Mouse (Mus musculus) forebrain, postnatal 0 days (tissue): ENCODE measurements around the gene Igf1r. TPM values are rescaled to one million over a fixed set of nuclear protein-coding genes. Genes with fewer than 3 reads are reported as not detected.

Experiments
- ATAC-seq: fragments of 200-750 bp; cut with Nextera tagmentation; 2 replicates; pipeline ENCODE4 v1.8.0; 2017; ENCODE audit warnings: mild to moderate bottlenecking, moderate library complexity
- DNase-seq: peaks from one replicate; pipeline ENCODE4 v3.0.0-alpha.2; 2015
- H3K27ac ChIP-seq: fragments of 300-500 bp; sonication (generic); 2 replicates; pipeline ENCODE4 v1.5.1; 2014; ENCODE audit warnings: low read depth, mild to moderate bottlenecking, antibody characterized with exemption, low read length, moderate library complexity, mixed read lengths
- H3K27me3 ChIP-seq: fragments of 300-500 bp; sonication (generic); 2 replicates; pipeline ENCODE4 v1.6.1; 2014; ENCODE audit warnings: mild to moderate bottlenecking, low read length, mixed read lengths; ENCODE audit not compliant: insufficient read depth
- H3K36me3 ChIP-seq: fragments of 300-500 bp; sonication (generic); 2 replicates; pipeline ENCODE4 v1.6.1; 2014; ENCODE audit warnings: mild to moderate bottlenecking, moderate library complexity; ENCODE audit not compliant: insufficient read depth
- H3K4me1 ChIP-seq: fragments of 300-500 bp; sonication (generic); 2 replicates; pipeline ENCODE4 v1.6.1; 2014; ENCODE audit warnings: antibody characterized with exemption; ENCODE audit not compliant: insufficient read depth
- H3K4me2 ChIP-seq: fragments of 300-500 bp; sonication (generic); 2 replicates; pipeline ENCODE4 v1.6.1; 2014; ENCODE audit warnings: low read depth, mild to moderate bottlenecking, moderate library complexity
- H3K4me3 ChIP-seq: fragments of 300-500 bp; sonication (generic); 2 replicates; pipeline ENCODE4 v1.5.1; 2014; ENCODE audit warnings: low read depth, low read length, mixed read lengths
- H3K9ac ChIP-seq: fragments of 300-500 bp; sonication (generic); 2 replicates; pipeline ENCODE4 v1.6.1; 2014; ENCODE audit warnings: mild to moderate bottlenecking
- H3K9me3 ChIP-seq: fragments of 300-500 bp; sonication (generic); 2 replicates; pipeline ENCODE4 v1.6.1; 2016; ENCODE audit warnings: low read length
- CTCF ChIP-seq: sonication (generic); IDR thresholded peaks from 2 replicates; pipeline ENCODE4 v1.5.1; 2016; ENCODE audit warnings: antibody characterized with exemption, control low read depth, low read depth
- WGBS: fragments of 180-500 bp; shearing (Covaris S2); extraction: QIAGEN DNeasy Blood & Tissue Kit; methylation state at CpG from one replicate; pipeline ENCODE4 v1.1.7; 2014; 5-methylcytosine and 5-hydroxymethylcytosine counted together
- polyA plus RNA-seq: library from polyadenylated mRNA; unstranded; fragments of >200 nt; fragmentation: Nextera tagmentation; extraction: Ambion mirVana; gene quantifications from 2 replicates; pipeline ENCODE4 v1.2.1, GENCODE M21; 2015
- total RNA-seq: library from RNA; depleted of rRNA; stranded (reverse); fragments of >200 nt; gene quantifications from 2 replicates; pipeline ENCODE4 v1.2.3, GENCODE M21; 2014

The Igf1r gene
- total and polyA plus RNA-seq, 2 experiments from 2014 or later: 12.8 to 37.8 TPM

DNA sequence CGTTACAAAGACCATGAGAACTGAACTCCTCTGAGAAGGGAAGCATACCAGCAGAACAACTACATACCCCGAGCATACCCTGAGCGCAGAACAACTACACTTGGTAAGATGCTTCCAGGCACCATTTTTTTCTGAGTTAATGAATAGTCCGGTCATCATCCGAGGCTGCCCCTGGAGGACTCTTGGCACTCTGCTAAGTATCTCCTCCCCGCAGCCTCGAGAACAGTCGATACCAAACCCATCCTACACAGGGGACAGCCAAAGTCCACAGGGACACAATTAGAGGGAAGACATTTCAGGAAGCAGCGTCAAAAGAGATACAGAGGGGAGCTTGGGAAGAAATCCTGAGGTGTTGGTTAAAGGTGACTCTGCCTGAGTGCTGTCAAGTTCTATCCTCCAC, 288.6 kb downstream of the Igf1r start:
- no peak overlapping the region for H3K4me2 ChIP-seq
- WGBS: 84% methylated on average over 9 of the region's 9 CpGs
- no peaks in the 10 kb centered on the region for H3K27me3 ChIP-seq
- H3K9me3 ChIP-seq: no peaks in the 10 kb centered on the region
- H3K9ac ChIP-seq: no peak overlapping the region
- no peaks in the 10 kb centered on the region for H3K4me1 ChIP-seq
- no peak overlapping the region for H3K27ac ChIP-seq
- no peak for TF ChIP-seq CTCF
- H3K36me3 ChIP-seq: no peaks in the 10 kb centered on the region
- DNase-seq (no peak), ATAC-seq (no peak)
- no peak overlapping the region for H3K4me3 ChIP-seq

GRCm38 (mm10) chr7:68245681-68246080, 293.1 kb downstream of the Igf1r start:
- 52% methylated on average over 4 of the region's 4 CpGs for WGBS
- H3K9me3 ChIP-seq: no peaks in the 10 kb centered on the region
- ATAC-seq (no peak), DNase-seq (no peak)
- H3K27me3 ChIP-seq: no peaks in the 10 kb centered on the region
- H3K9ac ChIP-seq: no peak overlapping the region
- H3K4me3 ChIP-seq: no peak overlapping the region
- TF ChIP-seq CTCF: no peak
- H3K27ac ChIP-seq: no peak overlapping the region
- H3K36me3 ChIP-seq: no peaks in the 10 kb centered on the region
- no peak overlapping the region for H3K4me2 ChIP-seq
- H3K4me1 ChIP-seq: no peaks in the 10 kb centered on the region

GRCm38 (mm10) chr7:68246249-68246648, 293.6 kb downstream of the Igf1r start:
- no peaks in the 10 kb centered on the region for H3K4me1 ChIP-seq
- no peaks in the 10 kb centered on the region for H3K9me3 ChIP-seq
- no peak for TF ChIP-seq CTCF
- ATAC-seq: no peak
- H3K4me3 ChIP-seq: no peak overlapping the region
- no peak overlapping the region for H3K27ac ChIP-seq
- H3K4me2 ChIP-seq: no peak overlapping the region
- no peaks in the 10 kb centered on the region for H3K36me3 ChIP-seq
- 82% methylated on average over 8 of the region's 8 CpGs for WGBS
- no peaks in the 10 kb centered on the region for H3K27me3 ChIP-seq
- no peak overlapping the region for H3K9ac ChIP-seq
- no peak for DNase-seq

- no peak for TF ChIP-seq CTCF
- no peaks in the 10 kb centered on the region for H3K9me3 ChIP-seq
- no peak for ATAC-seq
- no peak overlapping the region for H3K4me3 ChIP-seq
- no peaks in the 10 kb centered on the region for H3K27me3 ChIP-seq
- WGBS: 93% methylated on average over 1 of the region's 1 CpGs
- H3K27ac ChIP-seq: no peak overlapping the region
- no peak for DNase-seq
- no peaks in the 10 kb centered on the region for H3K36me3 ChIP-seq
- H3K4me1 ChIP-seq: no peaks in the 10 kb centered on the region
- no peak overlapping the region for H3K4me2 ChIP-seq
- H3K9ac ChIP-seq: no peak overlapping the region
Observed at GRCm38 (mm10) chr7:68250411-68250810, 297.8 kb downstream of the Igf1r start.

GRCm38 (mm10) chr7:68250902-68251301, 298.3 kb downstream of the Igf1r start:
- ATAC-seq (no peak), DNase-seq (no peak)
- H3K9ac ChIP-seq: no peak overlapping the region
- H3K4me1 ChIP-seq: no peaks in the 10 kb centered on the region
- no peaks in the 10 kb centered on the region for H3K9me3 ChIP-seq
- no peak for TF ChIP-seq CTCF
- no peaks in the 10 kb centered on the region for H3K27me3 ChIP-seq
- H3K36me3 ChIP-seq: no peaks in the 10 kb centered on the region
- no peak overlapping the region for H3K4me3 ChIP-seq
- 84% methylated on average over 3 of the region's 3 CpGs for WGBS
- no peak overlapping the region for H3K4me2 ChIP-seq
- H3K27ac ChIP-seq: no peak overlapping the region

- Histone ChIP-seq H3K27ac (no peak overlapping the region), H3K9me3 (no peaks in the 10 kb centered on the region), H3K27me3 (no peaks in the 10 kb centered on the region), H3K4me3 (no peak overlapping the region), H3K4me2 (no peak overlapping the region), H3K9ac (no peak overlapping the region), H3K36me3 (no peaks in the 10 kb centered on the region), H3K4me1 (no peaks in the 10 kb centered on the region)
- TF ChIP-seq CTCF: no peak
- DNase-seq (no peak), ATAC-seq (no peak)
- 33% methylated on average over 2 of the region's 2 CpGs for WGBS
Observed at GRCm38 (mm10) chr7:68257767-68258166, 305.1 kb downstream of the Igf1r start.

DNA sequence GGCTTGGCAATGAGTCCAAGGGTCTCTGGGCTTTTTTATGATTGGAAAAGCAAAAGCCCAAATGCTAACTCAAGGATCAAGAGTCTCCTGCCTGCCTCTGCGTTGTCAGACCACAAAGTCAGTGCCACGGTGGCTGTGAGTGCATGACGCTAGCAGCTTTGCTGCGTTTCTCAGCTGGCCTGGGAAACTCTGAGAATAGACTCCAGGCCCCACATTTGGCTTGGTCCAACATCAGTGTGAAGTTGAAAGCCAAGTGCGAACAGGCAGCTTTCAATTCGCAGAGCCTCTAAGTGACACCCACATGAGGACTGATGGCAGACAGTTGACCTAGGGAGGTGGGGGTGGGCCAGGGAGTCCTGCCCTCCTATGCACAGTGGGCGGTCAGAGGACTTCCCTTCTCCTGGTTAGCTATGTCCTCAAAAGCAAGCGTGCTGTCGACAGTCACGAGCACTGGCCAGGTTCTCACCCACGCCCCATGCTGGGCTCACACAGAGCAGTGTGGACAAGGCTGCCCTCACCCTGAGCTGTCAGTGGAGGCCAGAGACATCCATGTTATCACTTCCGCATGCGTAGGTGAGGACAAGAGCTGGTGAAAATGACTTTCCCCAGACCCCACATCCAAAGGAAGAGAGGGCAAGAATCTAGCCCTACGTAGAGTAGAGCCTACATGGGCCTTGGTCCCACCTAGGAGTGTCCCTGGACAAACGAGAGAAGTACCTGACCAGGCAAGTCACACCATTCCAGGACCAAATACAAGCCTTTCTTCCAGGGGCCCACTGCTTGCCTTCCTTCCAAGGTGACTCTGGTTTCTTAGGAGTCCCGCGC, 305.9 kb downstream of the Igf1r start:
- Histone ChIP-seq H3K4me2 (no peak overlapping the region), H3K4me1 (no peaks in the 10 kb centered on the region), H3K27ac (no peak overlapping the region), H3K9ac (no peak overlapping the region), H3K4me3 (no peak overlapping the region), H3K36me3 (no peaks in the 10 kb centered on the region), H3K27me3 (no peaks in the 10 kb centered on the region), H3K9me3 (no peaks in the 10 kb centered on the region)
- no peak for ATAC-seq
- DNase-seq: no peak
- WGBS: 73% methylated on average over 17 of the region's 17 CpGs
- no peak for TF ChIP-seq CTCF
